Mouse (Mus musculus): ENCODE measurements around the gene Myh1.
A peak's percentile ranks its signal among the peaks of the same experiment; 100 is the strongest.

The Myh1 gene

GRCm38 (mm10) chr11:67235639-67236358 lies 35.9 kb downstream of the Myh1 start:
- peak; percentile 0 for DNase-seq (ENCODE audit: low read depth, low spot score)

GRCm38 (mm10) chr11:67236799-67237198 lies 36.9 kb downstream of the Myh1 start:
- DNase-seq (ENCODE audit: low read depth, low spot score), result no peak

GRCm38 (mm10) chr11:67237481-67238079 lies 37.7 kb downstream of the Myh1 start, which contains the start of gene Myh4:
Myh4 (plus strand) TSS chr11:67238029.
- no peak for DNase-seq (ENCODE audit: low read depth, low spot score)

- DNase-seq (ENCODE audit: low read depth, low spot score), result no peak
Observed at GRCm38 (mm10) chr11:67241051-67241450, 41.2 kb downstream of the Myh1 start.

GRCm38 (mm10) chr11:67253691-67254090 lies 53.8 kb downstream of the Myh1 start:
- DNase-seq (ENCODE audit: low read depth, low spot score), result no peak

- DNase-seq (ENCODE audit: low read depth, low spot score), result no peak
Observed at GRCm38 (mm10) chr11:67257048-67257447, 57.2 kb downstream of the Myh1 start.

GRCm38 (mm10) chr11:67260956-67261355 lies 61.1 kb downstream of the Myh1 start:
- no peak for DNase-seq (ENCODE audit: low read depth, low spot score)
